Mouse (Mus musculus): ENCODE results near the gene Abca1. TPM values are rescaled to one million over a fixed set of nuclear protein-coding genes. Genes with fewer than 3 reads are reported as not detected.

Abca1 gene
- polyA plus RNA-seq, 1 experiment = 0.77 TPM

GRCm38 (mm10) chr4:53027811-53028210 is 131.9 kb downstream of the Abca1 start:
- peaks cover 17% of the 10 kb centered on the region for H3K36me3 ChIP-seq (replicated peaks; ENCODE audit: low read length)
- no peaks in the 10 kb centered on the region for H3K27me3 ChIP-seq (replicated peaks)
- no peaks in the 10 kb centered on the region for H3K4me1 ChIP-seq
- TF ChIP-seq GATA1 (IDR thresholded peaks at IDR 0.05; ENCODE audit: borderline replicate concordance, low read length) (no peak), FLI1 (IDR thresholded peaks at IDR 0.05; ENCODE audit: low read length) (no peak)
- H3K4me3 ChIP-seq (replicated peaks) = no peak overlapping the region
- H3K9me3 ChIP-seq = peaks cover 10% of the 10 kb centered on the region; the same call in 1 of the 2 replicates

DNA sequence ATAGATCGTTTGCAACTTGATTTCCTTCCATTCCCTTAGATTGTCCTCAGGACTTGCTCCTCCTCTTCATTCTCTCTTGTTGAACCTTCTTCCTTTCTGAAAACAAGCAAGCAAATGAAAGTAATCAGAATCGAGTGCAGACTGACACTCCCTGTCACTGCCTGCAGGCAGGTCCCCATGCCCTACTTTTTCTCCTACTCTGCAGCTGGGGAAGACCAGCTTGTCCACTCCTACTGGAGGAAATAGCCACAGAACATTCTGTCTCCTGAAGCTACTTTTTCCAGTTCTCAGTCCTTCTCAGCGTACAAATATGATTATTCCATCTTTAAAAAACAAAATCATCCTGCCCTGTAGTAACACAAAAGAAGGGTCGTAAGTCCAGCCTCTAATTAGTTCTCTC is 135.3 kb downstream of the Abca1 start:
- no peak overlapping the region for H3K4me3 ChIP-seq (replicated peaks)
- TF ChIP-seq FLI1 (IDR thresholded peaks at IDR 0.05; ENCODE audit: low read length) (no peak), GATA1 (IDR thresholded peaks at IDR 0.05; ENCODE audit: borderline replicate concordance, low read length) (no peak)
- H3K9me3 ChIP-seq = peaks cover 10% of the 10 kb centered on the region; the same call in 1 of the 2 replicates
- no peaks in the 10 kb centered on the region for H3K27me3 ChIP-seq (replicated peaks)
- peaks cover 47% of the 10 kb centered on the region for H3K36me3 ChIP-seq (replicated peaks; ENCODE audit: low read length)
- H3K4me1 ChIP-seq = no peaks in the 10 kb centered on the region

- H3K4me1 ChIP-seq = no peaks in the 10 kb centered on the region
- no peak for TF ChIP-seq GATA1 (IDR thresholded peaks at IDR 0.05; ENCODE audit: borderline replicate concordance, low read length)
- no peak for TF ChIP-seq FLI1 (IDR thresholded peaks at IDR 0.05; ENCODE audit: low read length)
- peaks cover 58% of the 10 kb centered on the region for H3K36me3 ChIP-seq (replicated peaks; ENCODE audit: low read length)
Observed at GRCm38 (mm10) chr4:53023189-53023925, 136.3 kb downstream of the Abca1 start.

GRCm38 (mm10) chr4:53018392-53018791 is 141.3 kb downstream of the Abca1 start:
- Histone ChIP-seq H3K36me3 (replicated peaks; ENCODE audit: low read length) (peaks cover 92% of the 10 kb centered on the region), H3K9me3 (peaks cover 20% of the 10 kb centered on the region), H3K27me3 (replicated peaks) (no peaks in the 10 kb centered on the region), H3K4me3 (replicated peaks) (no peak overlapping the region), H3K4me1 (no peaks in the 10 kb centered on the region)
- TF ChIP-seq FLI1 (IDR thresholded peaks at IDR 0.05; ENCODE audit: low read length) = no peak
- TF ChIP-seq GATA1 (IDR thresholded peaks at IDR 0.05; ENCODE audit: borderline replicate concordance, low read length) = no peak

More at GRCm38 (mm10) chr4:53023189-53023925, 136.3 kb downstream of the Abca1 start:
- H3K27me3 ChIP-seq (replicated peaks) = no peaks in the 10 kb centered on the region
- H3K9me3 ChIP-seq = peaks cover 10% of the 10 kb centered on the region; the same call in 1 of the 2 replicates
- peak overlapping the region; percentile 34 for H3K4me3 ChIP-seq (replicated peaks)

DNA sequence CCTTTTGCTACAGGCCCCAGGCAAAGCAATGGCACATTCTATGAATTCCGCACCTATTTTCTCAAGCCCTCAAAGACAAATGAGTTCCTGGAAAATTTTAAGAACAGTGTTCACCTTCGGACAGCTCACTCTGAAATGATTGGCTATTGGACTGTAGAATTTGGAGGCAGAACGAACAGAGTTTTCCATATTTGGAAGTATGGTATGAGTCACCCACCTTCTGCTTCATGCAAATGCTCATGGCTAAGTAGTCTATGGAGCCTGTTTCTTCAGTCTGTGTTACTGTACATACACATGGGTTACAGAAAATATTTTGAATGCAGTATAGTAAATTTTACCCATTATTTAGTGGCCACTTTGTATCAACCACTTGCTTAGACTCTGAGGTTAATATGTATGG is 144.7 kb downstream of the Abca1 start:
- no peak for TF ChIP-seq FLI1 (IDR thresholded peaks at IDR 0.05; ENCODE audit: low read length)
- TF ChIP-seq GATA1 (IDR thresholded peaks at IDR 0.05; ENCODE audit: borderline replicate concordance, low read length) = no peak
- peaks cover 62% of the 10 kb centered on the region for H3K36me3 ChIP-seq (replicated peaks; ENCODE audit: low read length)
- H3K9me3 ChIP-seq = peaks cover 20% of the 10 kb centered on the region
- H3K27me3 ChIP-seq (replicated peaks) = no peaks in the 10 kb centered on the region
- H3K4me1 ChIP-seq = peaks cover 11% of the 10 kb centered on the region
- no peak overlapping the region for H3K4me3 ChIP-seq (replicated peaks)

DNA sequence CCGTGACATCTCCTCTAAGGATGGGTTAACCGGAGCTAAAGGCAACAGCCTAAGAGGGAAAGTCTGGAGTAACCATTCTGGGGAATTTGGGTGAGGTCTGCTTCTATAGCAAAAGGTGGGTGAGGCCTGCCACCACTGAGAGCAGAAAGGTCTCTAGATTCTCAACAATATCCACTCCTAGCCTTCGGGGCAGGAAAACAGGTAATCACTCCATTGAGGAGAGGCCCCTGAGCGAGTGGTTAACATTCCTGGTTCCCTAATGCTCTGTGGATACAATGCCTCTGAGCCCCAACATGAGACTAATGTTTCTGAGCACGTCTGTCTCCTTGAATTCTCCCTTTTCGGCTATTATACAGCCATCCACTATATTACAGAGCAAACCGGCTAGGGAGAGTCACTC is 145.3 kb downstream of the Abca1 start:
- Histone ChIP-seq H3K9me3 (peaks cover 20% of the 10 kb centered on the region), H3K4me1 (peaks cover 11% of the 10 kb centered on the region), H3K36me3 (replicated peaks; ENCODE audit: low read length) (peaks cover 56% of the 10 kb centered on the region), H3K27me3 (replicated peaks) (no peaks in the 10 kb centered on the region), H3K4me3 (replicated peaks) (no peak overlapping the region)
- TF ChIP-seq GATA1 (IDR thresholded peaks at IDR 0.05; ENCODE audit: borderline replicate concordance, low read length) (no peak), FLI1 (IDR thresholded peaks at IDR 0.05; ENCODE audit: low read length) (no peak)

DNA sequence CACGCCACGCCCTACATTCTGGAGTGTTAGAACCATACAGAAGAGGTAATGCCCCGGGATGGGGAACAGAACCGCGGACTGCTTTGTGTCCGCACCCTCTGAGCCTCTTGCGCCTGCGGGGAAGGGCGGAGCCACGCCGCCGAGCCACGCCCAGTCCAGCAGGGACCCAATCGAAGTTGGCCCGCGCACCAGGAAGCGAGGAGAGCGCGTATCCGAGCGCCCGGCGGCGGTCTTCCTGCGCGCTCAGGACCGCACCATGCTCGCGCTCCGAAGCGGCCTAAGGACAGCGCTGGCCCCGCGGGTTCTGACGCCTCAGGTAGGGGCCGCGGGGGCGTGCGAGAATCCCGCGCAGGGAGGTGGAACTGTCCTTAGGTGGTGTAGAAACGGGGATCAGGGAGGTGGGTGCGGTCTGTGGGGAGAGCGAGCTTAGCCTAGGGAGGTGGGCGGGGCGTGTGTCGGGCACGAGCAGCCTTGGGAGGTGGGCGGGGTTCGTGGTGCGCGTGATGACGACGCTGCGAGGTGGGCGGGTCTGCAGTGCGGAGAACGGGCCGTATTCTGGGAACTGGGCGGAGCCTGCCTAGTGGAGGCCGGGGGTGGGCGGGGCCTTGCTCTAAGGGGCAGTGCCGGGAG is 147.8 kb downstream of the Abca1 start, which contains the start of gene Nipsnap3b:
Gene Nipsnap3b, plus strand, starts transcription at position 149 of the 630 bp plus-strand sequence.
- Histone ChIP-seq H3K4me3 (replicated peaks) (peak within 1 kb of the TSS; percentile 97), H3K27me3 (replicated peaks) (no peaks in the 10 kb centered on the region), H3K9me3 (peaks cover 10% of the 10 kb centered on the region), H3K4me1 (peaks cover 11% of the 10 kb centered on the region), H3K36me3 (replicated peaks; ENCODE audit: low read length) (peaks cover 30% of the 10 kb centered on the region)
- TF ChIP-seq FLI1 (IDR thresholded peaks at IDR 0.05; ENCODE audit: low read length) (no peak), GATA1 (IDR thresholded peaks at IDR 0.05; ENCODE audit: borderline replicate concordance, low read length) (no peak)

- H3K4me1 ChIP-seq = peaks cover 11% of the 10 kb centered on the region
- no peak overlapping the region for H3K4me3 ChIP-seq (replicated peaks)
- no peaks in the 10 kb centered on the region for H3K27me3 ChIP-seq (replicated peaks)
- TF ChIP-seq FLI1 (IDR thresholded peaks at IDR 0.05; ENCODE audit: low read length) (no peak), GATA1 (IDR thresholded peaks at IDR 0.05; ENCODE audit: borderline replicate concordance, low read length) (no peak)
- H3K36me3 ChIP-seq (replicated peaks; ENCODE audit: low read length) = peaks cover 10% of the 10 kb centered on the region
- no peaks in the 10 kb centered on the region for H3K9me3 ChIP-seq
Observed at GRCm38 (mm10) chr4:53009871-53010270, 149.8 kb downstream of the Abca1 start.

DNA sequence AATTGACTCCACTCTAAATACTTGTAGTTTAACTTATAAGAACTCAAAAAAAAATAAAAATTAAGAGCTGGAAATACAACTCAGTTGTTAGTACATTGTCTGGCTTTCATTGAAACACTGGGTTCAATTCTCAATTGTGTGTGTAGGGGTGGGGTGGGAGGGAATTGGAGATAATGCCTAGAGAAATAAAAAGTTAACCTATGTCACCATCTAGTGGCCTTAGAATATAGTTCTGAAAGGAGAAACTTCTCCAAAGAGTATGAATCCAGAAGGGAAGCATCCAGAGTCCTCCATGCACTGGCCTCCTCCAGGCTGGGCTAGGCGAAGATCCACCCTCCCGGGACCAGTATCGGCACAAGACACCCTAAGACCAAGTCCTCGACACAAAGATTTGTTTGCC is 150.5 kb downstream of the Abca1 start:
- TF ChIP-seq GATA1 (IDR thresholded peaks at IDR 0.05; ENCODE audit: borderline replicate concordance, low read length) = no peak
- no peak for TF ChIP-seq FLI1 (IDR thresholded peaks at IDR 0.05; ENCODE audit: low read length)
- Histone ChIP-seq H3K9me3 (no peaks in the 10 kb centered on the region), H3K4me3 (replicated peaks) (no peak overlapping the region), H3K36me3 (replicated peaks; ENCODE audit: low read length) (peaks cover 4% of the 10 kb centered on the region), H3K27me3 (replicated peaks) (no peaks in the 10 kb centered on the region), H3K4me1 (peaks cover 11% of the 10 kb centered on the region)

GRCm38 (mm10) chr4:53000154-53000553 is 159.5 kb downstream of the Abca1 start:
- H3K4me3 ChIP-seq (replicated peaks) = no peak overlapping the region
- TF ChIP-seq GATA1 (IDR thresholded peaks at IDR 0.05; ENCODE audit: borderline replicate concordance, low read length) (no peak), FLI1 (IDR thresholded peaks at IDR 0.05; ENCODE audit: low read length) (no peak)
- H3K4me1 ChIP-seq = no peaks in the 10 kb centered on the region
- H3K36me3 ChIP-seq (replicated peaks; ENCODE audit: low read length) = no peaks in the 10 kb centered on the region
- H3K9me3 ChIP-seq = peaks cover 7% of the 10 kb centered on the region
- H3K27me3 ChIP-seq (replicated peaks) = peaks cover 2% of the 10 kb centered on the region
